Mouse (Mus musculus): ENCODE measurements at regions not wholly inside any gene's neighbourhood (a gene's known extent, or its start where the extent isn't known, plus 50 kb on each side); places are given as distances from the start of the nearest gene placed in this dataset.

DNA sequence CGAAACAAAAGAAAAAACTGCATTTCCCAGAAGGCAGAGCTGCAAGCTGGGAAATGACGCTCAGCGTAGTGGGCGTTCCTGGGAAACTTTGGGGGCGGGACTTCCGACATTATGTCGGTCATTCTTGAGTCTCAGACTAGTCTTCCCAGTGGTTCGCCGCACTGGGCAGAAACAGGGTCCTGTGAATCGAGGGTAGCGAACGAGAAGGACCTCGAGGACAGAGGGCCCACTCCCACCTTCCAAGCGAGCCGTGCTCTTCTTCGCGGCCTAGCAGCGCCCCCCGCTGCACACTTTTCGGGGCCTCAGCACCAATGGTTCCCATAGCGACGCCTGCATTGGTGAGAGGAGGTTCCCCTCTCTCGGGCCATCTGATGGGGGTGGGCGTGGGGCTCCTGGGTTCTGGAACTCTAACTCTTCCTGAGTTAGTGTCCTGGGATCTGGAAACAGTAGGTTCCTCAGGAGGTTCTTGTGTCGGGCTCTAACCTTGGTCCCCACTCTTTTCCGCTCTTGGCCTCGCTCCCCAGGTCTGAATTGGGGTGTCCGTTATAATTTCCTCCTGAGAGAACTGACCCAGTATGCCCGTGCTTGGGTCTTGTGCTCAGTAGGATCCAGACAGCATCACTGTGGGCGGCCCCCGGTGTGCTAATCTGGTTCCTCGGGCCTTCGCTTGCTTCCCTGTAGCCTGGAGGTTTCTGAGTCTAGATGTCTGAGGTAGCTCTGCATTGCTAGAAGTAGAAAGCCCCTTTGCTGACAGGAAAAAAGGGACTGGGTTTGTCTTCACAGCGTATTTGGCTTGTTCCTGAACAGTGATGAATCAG, 52.8 kb upstream of the Gramd1a start:
- H3K27ac ChIP-seq: peak overlapping the region; percentile 92
- intact Hi-C loops (cut with DNase I): no loop called here
- no peak; the same call in 1 of the 2 replicates for TF ChIP-seq CTCF (IDR thresholded peaks at IDR 0.05)
- peak overlapping the region; percentile 68 for H3K4me3 ChIP-seq
- DNase-seq (ENCODE audit: extremely low spot score in 1 of 2, low spot score in 2 of 2): peak; percentile 69 to 77

DNA sequence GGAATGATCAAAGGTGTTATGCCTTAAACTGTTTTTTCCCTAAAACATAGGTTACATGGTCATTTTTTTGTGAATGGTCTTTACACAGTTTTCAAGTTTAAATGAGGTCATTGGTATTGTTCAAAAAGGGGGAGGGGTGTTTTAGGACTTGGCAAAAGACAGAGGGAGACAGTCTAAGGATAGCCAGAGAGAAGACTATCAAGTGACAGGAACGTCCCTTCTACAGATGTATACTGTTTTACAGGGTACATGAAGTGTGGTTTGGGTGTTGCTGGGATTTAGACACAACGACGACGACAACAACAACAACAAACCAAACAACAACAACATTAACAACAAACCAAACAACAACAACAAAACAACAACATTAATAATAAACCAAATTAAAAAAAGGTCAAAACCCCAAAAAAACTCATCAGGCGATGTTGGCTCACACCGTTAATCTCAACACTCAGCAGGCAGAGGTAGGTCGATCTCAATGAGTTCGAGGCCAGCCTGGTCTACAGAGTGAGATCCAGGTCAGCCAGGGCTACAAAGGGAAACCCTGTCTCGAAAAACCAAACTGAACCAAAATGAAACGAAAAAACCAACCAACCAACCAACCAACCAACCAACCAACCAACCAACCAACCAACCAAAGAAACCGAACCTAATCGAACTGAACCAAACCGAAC, 52.0 kb upstream of the Gramd1a start:
- DNase-seq (ENCODE audit: extremely low spot score in 1 of 2, low spot score in 2 of 2): no peak
- no peak for TF ChIP-seq CTCF (IDR thresholded peaks at IDR 0.05)
- Histone ChIP-seq H3K4me3 (peak overlapping the region; percentile 68; the same call in 1 of the 2 replicates), H3K27ac (no peak overlapping the region)
- intact Hi-C loops (cut with DNase I): no loop called here

Measured in left cerebral cortex, adult 2 months (tissue).